Mouse (Mus musculus) heart, embryonic 14.5 days (tissue): ENCODE results near the gene Hp. TPM values are rescaled to one million over a fixed set of nuclear protein-coding genes. Genes with fewer than 3 reads are reported as not detected.

Experiments used
- ATAC-seq: fragments of 200-750 bp; cut with Nextera tagmentation; 2 replicates; pipeline ENCODE4 v1.8.0; 2017; ENCODE audit warnings: low read depth, moderate TSS enrichment; ENCODE audit not compliant: insufficient number of reproducible peaks, insufficient read depth, low FRiP score
- H3K27ac ChIP-seq, 2 experiments: fragments of 200-500 bp in 1 of 2; fragments of 300-500 bp in 1 of 2; sonication (generic) in 1 of 2; replicated peaks in 1 of 2; 2 replicates each; pipeline ENCODE4 v1.5.1; 2012 to 2014; ENCODE audit warnings: low read depth in 2 of 2, low read length in 2 of 2, control low read depth in 1 of 2, mild to moderate bottlenecking in 1 of 2, mixed read lengths in 1 of 2; ENCODE audit not compliant: control insufficient read depth in 1 of 2, insufficient read depth in 1 of 2
- H3K27me3 ChIP-seq: fragments of 300-500 bp; sonication (generic); 2 replicates; pipeline ENCODE4 v1.6.1; 2014; ENCODE audit warnings: mild to moderate bottlenecking, low read length, control low read depth; ENCODE audit not compliant: control insufficient read depth, insufficient read depth
- H3K36me3 ChIP-seq: fragments of 300-500 bp; sonication (generic); 2 replicates; pipeline ENCODE4 v1.6.1; 2014; ENCODE audit warnings: mild to moderate bottlenecking, control low read depth, low read length, mixed read lengths; ENCODE audit not compliant: control insufficient read depth, insufficient read depth
- H3K4me1 ChIP-seq, 2 experiments: fragments of 200-500 bp in 1 of 2; fragments of 300-500 bp in 1 of 2; sonication (generic) in 1 of 2; 2 replicates each; pipeline ENCODE4 v1.6.1; 2012 to 2014; ENCODE audit warnings: low read length in 2 of 2, control low read depth in 1 of 2, mixed read lengths in 1 of 2; ENCODE audit not compliant: control insufficient read depth in 2 of 2, insufficient read depth in 2 of 2
- H3K4me2 ChIP-seq: fragments of 300-500 bp; sonication (generic); 2 replicates; pipeline ENCODE4 v1.6.1; 2014; ENCODE audit warnings: mild to moderate bottlenecking, low read length
- H3K4me3 ChIP-seq, 2 experiments: fragments of 200-500 bp in 1 of 2; fragments of 300-500 bp in 1 of 2; sonication (generic) in 1 of 2; 2 replicates each; pipeline ENCODE4 v1.5.1; 2012 to 2014; ENCODE audit warnings: low read length in 2 of 2, mild to moderate bottlenecking in 2 of 2, control low read depth in 1 of 2, low read depth in 1 of 2, moderate library complexity in 1 of 2; ENCODE audit not compliant: control insufficient read depth in 1 of 2, insufficient read depth in 1 of 2
- H3K9ac ChIP-seq: fragments of 300-500 bp; sonication (generic); 2 replicates; pipeline ENCODE4 v1.6.1; 2014; ENCODE audit warnings: mild to moderate bottlenecking, low read length
- H3K9me3 ChIP-seq: fragments of 300-500 bp; sonication (generic); 2 replicates; pipeline ENCODE4 v1.6.1; 2016; ENCODE audit warnings: low read length, control low read depth; ENCODE audit not compliant: control insufficient read depth
- WGBS: fragments of 180-500 bp; shearing (Covaris S2); extraction: QIAGEN DNeasy Blood & Tissue Kit; methylation state at CpG from one replicate; pipeline ENCODE4 v1.1.7; 2014; 5-methylcytosine and 5-hydroxymethylcytosine counted together
- polyA plus RNA-seq: library from polyadenylated mRNA; unstranded; fragments of >200 nt; fragmentation: Nextera tagmentation; extraction: Ambion mirVana; gene quantifications from 2 replicates; pipeline ENCODE4 v1.2.1, GENCODE M21; 2014

The Hp gene
- 0.59 and 0.77 TPM in 2 replicates for polyA plus RNA-seq

- Histone ChIP-seq H3K4me1 (no peaks in the 10 kb centered on the region), H3K9me3 (peaks cover 3% of the 10 kb centered on the region; the same call in 1 of the 2 replicates), H3K36me3 (no peaks in the 10 kb centered on the region), H3K27me3 (no peaks in the 10 kb centered on the region), H3K27ac (no peak within 1 kb of the TSS), H3K4me3 (no peak within 1 kb of the TSS), H3K9ac (no peak within 1 kb of the TSS), H3K4me2 (no peak within 1 kb of the TSS)
- no peak for ATAC-seq
- 70% methylated on average over 8 of the region's 8 CpGs for WGBS
Measured at GRCm38 (mm10) chr8:109578900-109579301, at the start of gene Hp. TSS of gene Hp (minus strand) at chr8:109579172.

- H3K4me3 ChIP-seq = no peak overlapping the region
- H3K9ac ChIP-seq = no peak overlapping the region
- no peak overlapping the region for H3K4me2 ChIP-seq
- H3K9me3 ChIP-seq = peaks cover 5% of the 10 kb centered on the region
- ATAC-seq = no peak
- no peaks in the 10 kb centered on the region for H3K4me1 ChIP-seq
- H3K27me3 ChIP-seq = no peaks in the 10 kb centered on the region
- no peak overlapping the region for H3K27ac ChIP-seq
- WGBS = 58% methylated on average over 6 of the region's 6 CpGs
- no peaks in the 10 kb centered on the region for H3K36me3 ChIP-seq
Measured at GRCm38 (mm10) chr8:109628638-109629037, 49.7 kb upstream of the Hp start.

- H3K4me2 ChIP-seq = no peak overlapping the region
- no peak overlapping the region for H3K4me3 ChIP-seq
- H3K27ac ChIP-seq = no peak overlapping the region
- H3K9ac ChIP-seq = no peak overlapping the region
- no peaks in the 10 kb centered on the region for H3K27me3 ChIP-seq
- WGBS = 74% methylated on average over 3 of the region's 3 CpGs
- no peaks in the 10 kb centered on the region for H3K36me3 ChIP-seq
- no peaks in the 10 kb centered on the region for H3K9me3 ChIP-seq
- no peaks in the 10 kb centered on the region for H3K4me1 ChIP-seq
- ATAC-seq = no peak
Measured at GRCm38 (mm10) chr8:109615569-109615968, 36.6 kb upstream of the Hp start.

GRCm38 (mm10) chr8:109614243-109615210 lies 35.6 kb upstream of the Hp start, which contains the start of gene Pkd1l3:
TSS of gene Pkd1l3 (plus strand) at chr8:109614517.
- H3K36me3 ChIP-seq = no peaks in the 10 kb centered on the region
- H3K27me3 ChIP-seq = no peaks in the 10 kb centered on the region
- no peak for ATAC-seq
- no peaks in the 10 kb centered on the region for H3K4me1 ChIP-seq
- H3K9me3 ChIP-seq = no peaks in the 10 kb centered on the region
- no peak within 1 kb of the TSS for H3K4me3 ChIP-seq
- H3K4me2 ChIP-seq = peak within 1 kb of the TSS; percentile 34
- WGBS = 44% methylated on average over 27 of the region's 27 CpGs
- no peak within 1 kb of the TSS for H3K27ac ChIP-seq
- no peak within 1 kb of the TSS for H3K9ac ChIP-seq

- H3K9me3 ChIP-seq = no peaks in the 10 kb centered on the region
- peak overlapping the region; percentile 96 to 100 for H3K27ac ChIP-seq
- H3K4me2 ChIP-seq = peak overlapping the region; percentile 87
- peaks cover 14% of the 10 kb centered on the region for H3K36me3 ChIP-seq
- H3K4me3 ChIP-seq = peak overlapping the region; percentile 9 to 57; a peak in 3 of 4 replicates
- H3K27me3 ChIP-seq = no peaks in the 10 kb centered on the region
- ATAC-seq = no peak
- WGBS = 13% methylated on average over 5 of the region's 5 CpGs
- peaks cover 8 to 10% of the 10 kb centered on the region in 2 experiments for H3K4me1 ChIP-seq
- H3K9ac ChIP-seq = peak overlapping the region; percentile 83
Measured at GRCm38 (mm10) chr8:109609153-109609502, 30.2 kb upstream of the Hp start.

GRCm38 (mm10) chr8:109608271-109609152 lies 29.5 kb upstream of the Hp start, which contains the start of gene Dhodh:
TSS of gene Dhodh (minus strand) at chr8:109608673.
- ATAC-seq = peak; percentile 98
- H3K4me1 ChIP-seq = peaks cover 8 to 10% of the 10 kb centered on the region in 2 experiments

GRCm38 (mm10) chr8:109607650-109608049 lies 28.7 kb upstream of the Hp start:
- peak overlapping the region in 1 of 2 experiments; percentile 96; a peak in 2 of 4 replicates for H3K27ac ChIP-seq
- H3K4me1 ChIP-seq = peaks cover 8 to 10% of the 10 kb centered on the region in 2 experiments
- 3% methylated on average over 12 of the region's 12 CpGs for WGBS

More at GRCm38 (mm10) chr8:109608271-109609152, 29.5 kb upstream of the Hp start, which contains the start of gene Dhodh:
- peaks cover 20% of the 10 kb centered on the region for H3K36me3 ChIP-seq
- WGBS = under 1% methylated on average over 42 of the region's 42 CpGs
- H3K27ac ChIP-seq = peak within 1 kb of the TSS; percentile 96 to 100
- peak within 1 kb of the TSS; percentile 83 for H3K9ac ChIP-seq
- H3K9me3 ChIP-seq = no peaks in the 10 kb centered on the region
- no peaks in the 10 kb centered on the region for H3K27me3 ChIP-seq
- peak within 1 kb of the TSS; percentile 57 to 96 for H3K4me3 ChIP-seq
- peak within 1 kb of the TSS; percentile 87 for H3K4me2 ChIP-seq

More at GRCm38 (mm10) chr8:109607650-109608049, 28.7 kb upstream of the Hp start:
- Histone ChIP-seq H3K9ac (peak overlapping the region; percentile 83), H3K36me3 (peaks cover 29% of the 10 kb centered on the region), H3K27me3 (no peaks in the 10 kb centered on the region), H3K4me2 (peak overlapping the region; percentile 87), H3K9me3 (no peaks in the 10 kb centered on the region), H3K4me3 (peak overlapping the region; percentile 57 to 96)
- ATAC-seq = no peak
